Mouse (Mus musculus): ENCODE results near the gene Cyp2d34.

GRCm38 (mm10) chr15:82620531-82621202 is at the start of gene Cyp2d34:
- TF ChIP-seq POLR2A (IDR thresholded peaks at IDR 0.05; ENCODE audit: control insufficient read depth, low read depth, low read length) (no peak), CTCF (IDR thresholded peaks at IDR 0.05; ENCODE audit: control insufficient read depth, insufficient read depth, insufficient replicate concordance, low read depth, low read length) (no peak)
